Mouse (Mus musculus): ENCODE measurements at regions not wholly inside any gene's neighbourhood (a gene's known extent, or its start where the extent isn't known, plus 50 kb on each side); places are given as distances from the start of the nearest gene placed in this dataset.
A peak's percentile ranks its signal among the peaks of the same experiment; 100 is the strongest.

DNA sequence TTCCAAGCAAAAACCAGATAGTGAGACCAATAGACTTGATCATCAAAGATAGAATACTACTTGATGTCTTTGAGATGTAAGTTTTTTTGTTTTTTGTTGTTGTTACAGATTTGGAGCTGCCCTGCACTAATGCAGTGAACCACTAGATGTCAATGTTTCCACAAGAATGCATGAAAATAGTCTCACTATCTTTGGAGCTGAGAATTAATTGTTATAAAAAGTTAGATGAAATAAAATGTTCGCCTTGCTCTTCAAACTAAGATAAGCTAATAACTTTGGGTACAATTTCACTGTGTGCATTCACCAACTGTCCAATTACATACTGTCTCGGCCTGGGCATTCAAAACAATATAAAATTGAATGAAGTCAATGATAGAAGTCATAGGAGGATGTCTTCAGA lies 223.2 kb upstream of the Agtr1b start:
- DNase-seq: peak; percentile 34 to 57

DNA sequence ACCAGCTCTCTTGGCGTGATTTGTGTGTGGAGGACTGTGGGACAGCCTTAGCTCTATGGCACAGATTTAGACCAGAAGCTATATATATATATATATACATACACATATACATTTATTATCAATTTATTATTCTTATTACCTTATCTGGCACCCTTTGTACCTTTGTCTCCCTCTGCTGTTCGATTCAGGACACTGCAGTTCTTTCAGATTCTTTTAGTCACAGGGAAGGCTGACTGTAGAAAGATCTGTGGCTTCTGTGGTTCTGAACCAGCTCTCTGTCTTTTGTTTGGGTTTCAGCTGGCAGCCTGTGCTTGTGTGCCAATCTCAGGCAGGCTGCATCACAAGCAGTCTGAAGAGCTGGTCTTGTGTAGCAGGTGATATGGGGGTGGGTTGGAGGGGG lies 184.6 kb upstream of the Agtr1b start:
- no peak for DNase-seq

DNA sequence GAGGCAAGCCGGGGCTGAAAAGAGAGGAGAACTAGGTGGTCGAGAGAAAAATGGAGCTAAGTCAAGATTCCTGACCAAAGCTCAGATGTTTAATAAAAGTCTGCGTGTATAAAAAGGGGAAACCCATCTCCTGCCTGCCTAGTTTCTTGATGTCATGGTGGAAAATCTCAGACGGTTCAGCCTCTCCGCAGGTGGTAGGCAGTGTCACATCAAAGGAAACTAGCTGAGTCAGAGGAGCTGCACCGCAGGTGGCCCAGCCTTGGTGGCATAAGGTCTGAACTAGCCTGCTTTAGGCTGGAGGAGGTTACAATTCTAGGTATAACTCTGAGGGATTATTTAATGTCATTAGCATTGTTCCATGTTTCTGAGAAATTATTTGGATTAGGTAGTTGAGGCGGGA lies 177.0 kb upstream of the Agtr1b start:
- no peak for DNase-seq

DNA sequence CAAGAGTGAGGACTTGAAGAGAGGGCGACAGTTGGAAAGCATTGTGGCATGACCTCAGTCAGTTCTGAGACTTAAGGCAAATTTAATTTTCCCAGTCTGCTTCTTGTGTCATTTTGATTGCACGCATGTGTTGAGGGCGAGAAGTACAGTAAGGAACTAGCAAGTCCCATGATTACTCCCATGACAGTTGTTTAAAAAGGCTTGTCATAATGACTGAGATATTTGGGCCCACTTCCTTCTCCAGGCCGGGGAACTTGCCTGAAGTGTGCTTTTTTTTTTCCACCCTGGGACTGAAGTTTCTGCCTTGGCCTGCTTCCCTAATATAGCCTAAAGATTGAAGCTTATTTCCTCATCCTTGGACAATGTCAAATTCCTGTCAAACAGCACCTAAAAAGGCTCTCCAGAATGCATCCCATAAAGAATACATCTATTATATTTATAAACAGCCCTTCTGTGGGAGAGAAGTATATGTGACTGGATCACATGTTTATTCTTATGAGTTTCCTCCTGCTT lies 171.6 kb upstream of the Agtr1b start:
- DNase-seq: no peak

DNA sequence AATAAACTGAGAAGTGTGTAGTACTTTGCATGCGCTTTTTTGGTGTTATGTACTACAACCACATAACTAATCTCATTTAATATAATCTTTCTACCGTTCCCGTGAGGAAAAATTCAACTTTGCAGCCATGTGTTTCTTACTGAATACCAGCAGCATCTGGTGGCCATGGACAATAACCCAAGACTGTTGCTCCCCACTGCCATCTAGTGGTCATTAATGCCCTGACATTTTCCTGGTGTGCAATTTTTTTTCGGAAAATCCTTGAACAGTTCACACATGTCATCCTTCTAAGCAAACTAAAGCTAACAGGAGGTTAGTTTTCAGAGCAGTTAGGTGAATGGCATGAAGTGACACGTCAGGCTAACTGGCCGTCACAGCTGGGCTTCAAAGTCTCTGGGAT lies 153.8 kb upstream of the Agtr1b start:
- no peak for DNase-seq

DNA sequence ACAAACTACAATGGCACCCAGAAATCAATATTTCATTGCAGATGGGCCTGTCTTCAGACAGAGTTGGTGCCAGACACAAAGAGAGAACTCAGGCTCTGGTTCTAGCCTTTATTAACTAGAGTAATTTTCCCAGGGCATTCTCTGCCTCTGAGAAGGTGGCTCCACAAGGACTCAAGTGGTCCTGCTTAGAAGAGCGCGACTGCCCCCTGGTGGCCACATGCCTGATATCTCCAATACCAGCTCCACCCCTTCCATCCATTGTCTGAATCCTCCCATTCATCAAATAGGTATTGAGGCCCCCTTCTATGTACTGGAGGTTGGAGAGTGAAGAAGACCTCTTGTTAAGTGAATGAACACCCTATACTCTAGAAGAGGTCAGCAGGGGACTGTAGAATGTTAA lies 142.2 kb upstream of the Agtr1b start:
- DNase-seq: peak; percentile 35 to 50

DNA sequence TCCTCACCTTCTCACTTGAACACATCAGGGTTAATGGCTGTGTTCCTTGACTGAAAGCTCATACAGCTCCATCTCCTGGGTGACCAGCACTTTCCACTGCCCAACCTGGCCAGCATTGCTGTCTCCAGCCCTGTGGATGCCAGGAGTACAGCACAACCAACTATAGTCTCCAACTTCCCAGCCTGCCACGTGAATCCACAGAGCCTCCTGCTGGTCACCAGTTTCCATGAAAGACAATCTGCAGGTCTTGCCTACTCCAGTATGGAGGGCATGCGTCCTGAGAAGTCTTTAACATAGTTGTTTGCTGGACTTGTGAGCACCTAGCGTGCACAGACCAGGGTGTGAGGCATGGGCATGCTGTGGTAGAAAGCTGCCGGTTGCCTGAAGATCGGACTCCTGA lies 138.6 kb upstream of the Agtr1b start:
- DNase-seq: no peak
